Mouse (Mus musculus) thymus, adult 2 months (tissue): ENCODE results near the gene Setd6. TPM values are rescaled to one million over a fixed set of nuclear protein-coding genes. Genes with fewer than 3 reads are reported as not detected.
A peak's percentile ranks its signal among the peaks of the same experiment; 100 is the strongest.

Experiments
- DNase-seq: peaks from one replicate; pipeline ENCODE4 v3.0.0; 2021
- H3K27ac ChIP-seq: fragments of 200-500 bp; 2 replicates; pipeline ENCODE4 v1.5.1; 2012; ENCODE audit warnings: low read length, control low read depth; ENCODE audit not compliant: control insufficient read depth, insufficient read depth
- H3K27me3 ChIP-seq: fragments of 200-500 bp; 2 replicates; pipeline ENCODE4 v1.6.1; 2012; ENCODE audit warnings: mild to moderate bottlenecking, low read length, moderate library complexity, mixed read lengths; ENCODE audit not compliant: control insufficient read depth, insufficient read depth
- H3K36me3 ChIP-seq: fragments of 200-500 bp; 2 replicates; pipeline ENCODE4 v1.6.1; 2012; ENCODE audit warnings: mild to moderate bottlenecking, low read length, moderate library complexity; ENCODE audit not compliant: control insufficient read depth, insufficient read depth
- H3K4me1 ChIP-seq: fragments of 200-500 bp; replicated peaks from 2 replicates; pipeline ENCODE4 v1.6.1; 2012; ENCODE audit warnings: low read length; ENCODE audit not compliant: control insufficient read depth, insufficient read depth
- H3K4me3 ChIP-seq: fragments of 200-500 bp; 2 replicates; pipeline ENCODE4 v1.5.1; 2012; ENCODE audit warnings: mild to moderate bottlenecking, low read length, control low read depth, moderate library complexity; ENCODE audit not compliant: control insufficient read depth, insufficient read depth
- CTCF ChIP-seq: fragments of 200-500 bp; IDR thresholded peaks from 2 replicates; pipeline ENCODE4 v1.5.1; 2012; ENCODE audit warnings: mild to moderate bottlenecking, control low read depth, low read length, moderate library complexity, borderline replicate concordance; ENCODE audit not compliant: control insufficient read depth, poor library complexity, insufficient read depth; ENCODE audit errors: extremely low read depth
- POLR2A ChIP-seq: fragments of 200-500 bp; IDR thresholded peaks from 2 replicates; pipeline ENCODE4 v1.6.1; 2012; ENCODE audit warnings: mild to moderate bottlenecking, low read length, control low read depth, moderate library complexity; ENCODE audit not compliant: control insufficient read depth, poor library complexity, insufficient read depth; ENCODE audit errors: extremely low read depth
- WGBS: fragments of 180-500 bp; shearing (Covaris S2); methylation state at CpG from one replicate; pipeline ENCODE4 v1.1.7; 2018; 5-methylcytosine and 5-hydroxymethylcytosine counted together
- polyA plus RNA-seq: library from polyadenylated mRNA; depleted of rRNA; stranded (reverse); fragments of >200 nt; gene quantifications from 2 replicates; pipeline ENCODE4 v1.2.3, GENCODE M21; 2012

Setd6 gene
- polyA plus RNA-seq, 1 experiment, result 12.5 TPM

DNA sequence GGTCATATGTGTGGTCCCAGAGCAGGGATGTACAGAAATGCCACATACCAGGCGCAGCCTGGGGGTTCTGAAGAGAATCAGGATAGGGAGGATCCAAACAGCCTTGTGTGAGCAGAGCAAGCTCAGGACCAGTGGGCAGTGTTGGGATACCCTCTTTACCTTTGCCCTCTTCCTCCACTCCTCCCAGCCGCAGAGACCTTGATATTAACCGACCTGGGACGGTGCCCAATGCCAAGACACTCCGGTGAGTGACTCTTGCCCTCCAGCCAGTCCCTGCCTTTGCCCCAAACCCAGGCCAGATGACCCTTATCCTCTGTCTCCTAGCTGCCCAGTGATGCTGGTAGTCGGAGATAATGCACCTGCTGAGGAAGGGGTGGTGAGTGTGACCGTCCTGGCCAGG, 6.1 kb upstream of the Setd6 start:
- Histone ChIP-seq H3K4me1 (no peaks in the 10 kb centered on the region), H3K36me3 (no peaks in the 10 kb centered on the region), H3K27ac (no peak overlapping the region), H3K4me3 (no peak overlapping the region), H3K27me3 (no peaks in the 10 kb centered on the region)
- TF ChIP-seq CTCF, result no peak
- no peak for TF ChIP-seq POLR2A
- 93% methylated on average over 7 of the region's 7 CpGs for WGBS
- no peak for DNase-seq

GRCm38 (mm10) chr8:95711029-95711428, 4.7 kb upstream of the Setd6 start:
- WGBS, result 85% methylated on average over 3 of the region's 3 CpGs
- no peak for DNase-seq
- no peaks in the 10 kb centered on the region for H3K36me3 ChIP-seq
- H3K4me1 ChIP-seq, result no peaks in the 10 kb centered on the region; the same call in 1 of the 2 replicates
- H3K4me3 ChIP-seq, result no peak overlapping the region
- no peak overlapping the region for H3K27ac ChIP-seq
- no peak for TF ChIP-seq POLR2A
- TF ChIP-seq CTCF, result no peak
- no peaks in the 10 kb centered on the region for H3K27me3 ChIP-seq

DNA sequence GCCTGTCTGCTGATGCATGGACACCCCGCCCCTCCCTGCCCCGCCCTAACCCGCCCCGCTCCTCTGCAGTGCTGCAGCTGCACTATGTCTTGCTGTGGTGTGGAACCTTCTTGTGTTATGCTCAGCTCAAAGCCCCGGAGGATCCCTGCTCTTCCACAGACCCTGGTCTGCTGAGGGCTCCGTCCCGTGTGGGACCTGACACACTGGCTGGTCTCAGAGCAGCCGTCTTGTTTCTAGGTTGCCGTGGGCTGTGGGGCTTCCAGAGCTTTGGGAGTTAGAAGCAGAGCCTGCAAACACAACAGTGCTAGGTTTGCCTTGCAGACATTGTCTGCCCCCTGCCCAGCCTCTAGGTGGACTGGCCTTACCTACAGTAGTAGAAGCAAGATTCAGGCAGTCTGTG, 3.3 kb upstream of the Setd6 start:
- no peak overlapping the region for H3K27ac ChIP-seq
- no peak overlapping the region for H3K4me3 ChIP-seq
- 95% methylated on average over 9 of the region's 9 CpGs for WGBS
- TF ChIP-seq CTCF, result no peak
- H3K4me1 ChIP-seq, result peaks cover 8% of the 10 kb centered on the region
- no peaks in the 10 kb centered on the region for H3K36me3 ChIP-seq
- no peak for DNase-seq
- no peaks in the 10 kb centered on the region for H3K27me3 ChIP-seq

DNA sequence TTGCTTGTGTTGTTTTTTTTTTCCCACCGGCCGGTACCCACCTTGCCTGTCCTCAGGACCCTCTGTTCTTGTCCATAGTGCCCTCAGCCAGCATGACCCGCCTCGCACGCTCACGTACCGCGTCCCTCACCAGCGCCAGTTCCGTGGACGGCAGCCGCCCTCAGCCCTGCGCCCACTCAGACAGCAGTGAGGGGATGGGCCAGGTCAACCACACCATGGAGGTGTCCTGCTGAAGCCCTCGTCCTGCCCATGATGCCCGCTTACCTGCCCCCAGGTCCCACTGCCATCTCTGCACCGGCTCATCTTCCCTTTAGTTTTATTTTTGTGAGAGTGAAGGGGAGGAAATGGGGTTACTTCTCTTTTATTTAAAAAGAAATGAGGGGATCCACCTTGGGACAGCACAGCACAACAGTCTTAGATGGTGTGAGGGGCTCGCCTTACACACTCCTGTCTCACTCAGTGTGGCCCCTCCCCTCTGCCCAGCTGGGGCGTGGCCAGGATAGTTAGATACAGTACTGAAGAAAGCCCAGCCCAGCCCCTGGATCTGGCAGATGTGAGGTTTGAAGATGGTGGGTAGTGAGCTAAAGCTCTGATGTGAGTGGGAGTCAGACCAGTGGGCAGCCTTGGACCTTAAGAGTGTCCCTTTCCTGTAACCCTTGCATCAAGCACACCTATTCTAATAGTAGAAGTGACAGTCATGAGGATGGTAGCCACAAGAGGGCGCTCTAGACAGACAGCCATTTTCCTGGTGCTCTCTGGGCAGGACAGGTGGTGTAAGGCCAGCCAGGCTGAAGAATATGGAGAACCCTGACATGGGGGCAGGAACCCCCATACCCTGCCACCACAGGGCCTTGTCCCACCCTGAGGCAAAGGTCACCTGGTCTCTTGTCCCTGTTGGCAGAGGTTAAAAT, 2.3 kb upstream of the Setd6 start:
- peaks cover 5% of the 10 kb centered on the region for H3K36me3 ChIP-seq
- DNase-seq, result peak; percentile 76
- 81% methylated on average over 19 of the region's 19 CpGs for WGBS
- H3K27me3 ChIP-seq, result no peaks in the 10 kb centered on the region
- TF ChIP-seq CTCF (peak; percentile 76; the same call in 1 of the 2 replicates), POLR2A (no peak)
- no peak overlapping the region for H3K27ac ChIP-seq
- peaks cover 8% of the 10 kb centered on the region for H3K4me1 ChIP-seq
- no peak overlapping the region for H3K4me3 ChIP-seq

DNA sequence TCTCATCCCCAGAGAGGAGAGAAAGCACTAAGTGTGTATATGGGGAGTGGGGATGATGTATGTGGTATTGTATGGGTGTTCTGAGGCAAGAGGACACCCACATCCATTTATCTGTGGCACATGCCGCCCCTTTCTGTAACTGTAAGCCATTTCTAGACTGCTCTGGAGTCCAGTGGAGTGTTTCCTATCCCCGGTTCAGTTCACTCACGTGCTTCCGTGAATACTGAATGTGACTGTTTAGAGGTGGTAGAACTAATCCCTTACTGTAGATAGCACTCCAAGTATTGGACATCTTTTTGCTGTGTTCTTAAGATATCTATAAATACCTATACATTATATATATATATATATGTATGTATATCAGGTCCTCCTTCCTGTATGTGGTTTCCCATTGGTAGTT, 1.3 kb upstream of the Setd6 start:
- peaks cover 8% of the 10 kb centered on the region for H3K4me1 ChIP-seq
- no peak overlapping the region for H3K27ac ChIP-seq
- no peaks in the 10 kb centered on the region for H3K27me3 ChIP-seq
- 97% methylated on average over 4 of the region's 4 CpGs for WGBS
- TF ChIP-seq POLR2A, result no peak
- no peak for TF ChIP-seq CTCF
- peaks cover 15% of the 10 kb centered on the region for H3K36me3 ChIP-seq
- H3K4me3 ChIP-seq, result no peak overlapping the region
- no peak for DNase-seq

GRCm38 (mm10) chr8:95714837-95715413, 756 bp upstream of the Setd6 start:
- H3K27ac ChIP-seq, result no peak overlapping the region
- no peaks in the 10 kb centered on the region for H3K27me3 ChIP-seq
- DNase-seq, result no peak
- peaks cover 21% of the 10 kb centered on the region for H3K36me3 ChIP-seq
- TF ChIP-seq POLR2A, result no peak
- TF ChIP-seq CTCF, result no peak
- no peak overlapping the region for H3K4me3 ChIP-seq
- 87% methylated on average over 6 of the region's 6 CpGs for WGBS
- peaks cover 8% of the 10 kb centered on the region for H3K4me1 ChIP-seq
